Mouse (Mus musculus): Measurements from ENCODE around the gene Ankrd13a. TPM values are rescaled to one million over a fixed set of nuclear protein-coding genes. Genes with fewer than 3 reads are reported as not detected.

Ankrd13a gene
- polyA plus RNA-seq (2015; fragmentation: Nextera tagmentation; extraction: Ambion mirVana) = 40.8 and 47.0 TPM in 2 replicates

GRCm38 (mm10) chr5:114774403-114775051 is at the start of gene Ankrd13a:
Gene Ankrd13a, plus strand, starts transcription at chr5:114774677.
- 0 out of 2 replicates have a peak, but pooled peaks cover 4% of the 10 kb centered on the region for H3K36me3 ChIP-seq
- peak within 1 kb of the TSS; percentile 99 for H3K4me3 ChIP-seq
- H3K9ac ChIP-seq = peak within 1 kb of the TSS; percentile 85
- no peaks in the 10 kb centered on the region for H3K9me3 ChIP-seq
- ATAC-seq (ENCODE audit: insufficient number of reproducible peaks, low FRiP score, low TSS enrichment, low read depth) = peak; percentile 86
- no peaks in the 10 kb centered on the region for H3K27me3 ChIP-seq
- peaks cover 29% of the 10 kb centered on the region for H3K4me1 ChIP-seq
- under 1% methylated on average over 61 of the region's 73 CpGs for WGBS
- H3K4me2 ChIP-seq = peak within 1 kb of the TSS; percentile 80
- peak within 1 kb of the TSS; percentile 96 for H3K27ac ChIP-seq

GRCm38 (mm10) chr5:114728160-114728559 is 46.3 kb upstream of the Ankrd13a start:
- Histone ChIP-seq H3K9ac (no peak overlapping the region), H3K27me3 (no peaks in the 10 kb centered on the region), H3K27ac (no peak overlapping the region), H3K4me3 (no peak overlapping the region), H3K9me3 (no peaks in the 10 kb centered on the region), H3K4me1 (no peaks in the 10 kb centered on the region), H3K4me2 (no peak overlapping the region), H3K36me3 (peaks cover 70% of the 10 kb centered on the region)
- 82% methylated on average over 10 of the region's 10 CpGs for WGBS
- ATAC-seq (ENCODE audit: insufficient number of reproducible peaks, low FRiP score, low TSS enrichment, low read depth) = no peak

GRCm38 (mm10) chr5:114730129-114730528 is 44.3 kb upstream of the Ankrd13a start:
- no peak overlapping the region for H3K4me3 ChIP-seq
- ATAC-seq (ENCODE audit: insufficient number of reproducible peaks, low FRiP score, low TSS enrichment, low read depth) = peak; percentile 50; the same call in 1 of the 2 replicates
- H3K4me2 ChIP-seq = no peak overlapping the region
- WGBS = 51% methylated on average over 10 of the region's 10 CpGs
- no peaks in the 10 kb centered on the region for H3K4me1 ChIP-seq
- H3K9me3 ChIP-seq = no peaks in the 10 kb centered on the region
- H3K36me3 ChIP-seq = peaks cover 83% of the 10 kb centered on the region
- H3K27ac ChIP-seq = no peak overlapping the region
- H3K9ac ChIP-seq = no peak overlapping the region
- no peaks in the 10 kb centered on the region for H3K27me3 ChIP-seq

- Histone ChIP-seq H3K4me3 (no peak overlapping the region), H3K27me3 (no peaks in the 10 kb centered on the region), H3K4me1 (no peaks in the 10 kb centered on the region), H3K4me2 (no peak overlapping the region), H3K27ac (no peak overlapping the region), H3K36me3 (peaks cover 87% of the 10 kb centered on the region), H3K9me3 (no peaks in the 10 kb centered on the region), H3K9ac (no peak overlapping the region)
- 71% methylated on average over 6 of the region's 6 CpGs for WGBS
- ATAC-seq (ENCODE audit: insufficient number of reproducible peaks, low FRiP score, low TSS enrichment, low read depth) = no peak
Measured at GRCm38 (mm10) chr5:114731498-114731897, 43.0 kb upstream of the Ankrd13a start.

- Histone ChIP-seq H3K9me3 (no peaks in the 10 kb centered on the region), H3K9ac (no peak overlapping the region), H3K27me3 (no peaks in the 10 kb centered on the region), H3K27ac (no peak overlapping the region), H3K4me2 (no peak overlapping the region), H3K4me1 (no peaks in the 10 kb centered on the region), H3K36me3 (peaks cover 91% of the 10 kb centered on the region), H3K4me3 (no peak overlapping the region)
- ATAC-seq (ENCODE audit: insufficient number of reproducible peaks, low FRiP score, low TSS enrichment, low read depth) = no peak
- WGBS = 85% methylated on average over 15 of the region's 15 CpGs
Measured at GRCm38 (mm10) chr5:114731969-114732368, 42.5 kb upstream of the Ankrd13a start.

GRCm38 (mm10) chr5:114733606-114734005 is 40.9 kb upstream of the Ankrd13a start:
- Histone ChIP-seq H3K4me3 (no peak overlapping the region), H3K4me2 (no peak overlapping the region), H3K4me1 (peaks cover 8% of the 10 kb centered on the region; the same call in 1 of the 2 replicates), H3K27ac (no peak overlapping the region), H3K27me3 (no peaks in the 10 kb centered on the region), H3K9me3 (no peaks in the 10 kb centered on the region), H3K36me3 (peaks cover 93% of the 10 kb centered on the region), H3K9ac (no peak overlapping the region)
- 94% methylated on average over 15 of the region's 15 CpGs for WGBS
- no peak for ATAC-seq (ENCODE audit: insufficient number of reproducible peaks, low FRiP score, low TSS enrichment, low read depth)

GRCm38 (mm10) chr5:114737090-114737887 is 37.2 kb upstream of the Ankrd13a start:
- 83% methylated on average over 21 of the region's 21 CpGs for WGBS
- Histone ChIP-seq H3K27me3 (no peaks in the 10 kb centered on the region), H3K4me2 (no peak overlapping the region), H3K4me1 (peaks cover 11% of the 10 kb centered on the region), H3K9me3 (no peaks in the 10 kb centered on the region), H3K4me3 (no peak overlapping the region), H3K36me3 (peaks cover 94% of the 10 kb centered on the region), H3K27ac (peak overlapping the region; percentile 22; the same call in 1 of the 2 replicates), H3K9ac (no peak overlapping the region)
- no peak for ATAC-seq (ENCODE audit: insufficient number of reproducible peaks, low FRiP score, low TSS enrichment, low read depth)

GRCm38 (mm10) chr5:114738707-114739241 is 35.7 kb upstream of the Ankrd13a start:
- 83% methylated on average over 12 of the region's 12 CpGs for WGBS
- Histone ChIP-seq H3K4me3 (no peak overlapping the region), H3K4me2 (no peak overlapping the region), H3K27ac (peak overlapping the region; percentile 55), H3K4me1 (peaks cover 11% of the 10 kb centered on the region), H3K36me3 (peaks cover 95% of the 10 kb centered on the region), H3K27me3 (no peaks in the 10 kb centered on the region), H3K9me3 (no peaks in the 10 kb centered on the region), H3K9ac (no peak overlapping the region)
- no peak for ATAC-seq (ENCODE audit: insufficient number of reproducible peaks, low FRiP score, low TSS enrichment, low read depth)

- H3K4me1 ChIP-seq = peaks cover 11% of the 10 kb centered on the region
- H3K27me3 ChIP-seq = no peaks in the 10 kb centered on the region
- H3K4me3 ChIP-seq = no peak overlapping the region
- no peaks in the 10 kb centered on the region for H3K9me3 ChIP-seq
- H3K9ac ChIP-seq = no peak overlapping the region
- peaks cover 97% of the 10 kb centered on the region for H3K36me3 ChIP-seq
- ATAC-seq (ENCODE audit: insufficient number of reproducible peaks, low FRiP score, low TSS enrichment, low read depth) = no peak
- no peak overlapping the region for H3K4me2 ChIP-seq
- H3K27ac ChIP-seq = peak overlapping the region; percentile 4; the same call in 1 of the 2 replicates
- WGBS = 70% methylated on average over 4 of the region's 4 CpGs
Measured at GRCm38 (mm10) chr5:114740595-114740994, 33.9 kb upstream of the Ankrd13a start.

GRCm38 (mm10) chr5:114742572-114742971 is 31.9 kb upstream of the Ankrd13a start:
- Histone ChIP-seq H3K9ac (no peak overlapping the region), H3K27ac (no peak overlapping the region), H3K4me3 (no peak overlapping the region), H3K9me3 (no peaks in the 10 kb centered on the region), H3K4me1 (peaks cover 9% of the 10 kb centered on the region), H3K36me3 (peaks cover 89% of the 10 kb centered on the region), H3K4me2 (no peak overlapping the region), H3K27me3 (no peaks in the 10 kb centered on the region)
- ATAC-seq (ENCODE audit: insufficient number of reproducible peaks, low FRiP score, low TSS enrichment, low read depth) = no peak
- 89% methylated on average over 10 of the region's 10 CpGs for WGBS

- 89% methylated on average over 13 of the region's 13 CpGs for WGBS
- peaks cover 7% of the 10 kb centered on the region for H3K4me1 ChIP-seq
Measured at GRCm38 (mm10) chr5:114742998-114743696, 31.3 kb upstream of the Ankrd13a start.

More at GRCm38 (mm10) chr5:114742998-114743696, 31.3 kb upstream of the Ankrd13a start:
- peaks cover 89% of the 10 kb centered on the region for H3K36me3 ChIP-seq
- no peaks in the 10 kb centered on the region for H3K27me3 ChIP-seq
- no peaks in the 10 kb centered on the region for H3K9me3 ChIP-seq
- H3K4me3 ChIP-seq = no peak overlapping the region
- no peak for ATAC-seq (ENCODE audit: insufficient number of reproducible peaks, low FRiP score, low TSS enrichment, low read depth)
- H3K4me2 ChIP-seq = no peak overlapping the region
- H3K9ac ChIP-seq = no peak overlapping the region
- H3K27ac ChIP-seq = no peak overlapping the region

All from limb, embryonic 15.5 days (tissue).